Mouse (Mus musculus) spleen, postnatal 10 days (tissue): ENCODE data around the gene Gpr158.

ENCODE experiments used
- DNase-seq, 2 experiments: peaks; one replicate each; pipeline ENCODE4 v3.0.0; 2021 to 2022; ENCODE audit warnings: low spot score in 2 of 2

Gene Gpr158

GRCm38 (mm10) chr2:21632136-21632535, 264.8 kb downstream of the Gpr158 start:
- no peak for DNase-seq

GRCm38 (mm10) chr2:21665721-21666120, 298.4 kb downstream of the Gpr158 start:
- no peak for DNase-seq

GRCm38 (mm10) chr2:21676084-21676838, 308.9 kb downstream of the Gpr158 start:
- no peak for DNase-seq

GRCm38 (mm10) chr2:21676839-21677123, 309.4 kb downstream of the Gpr158 start:
- DNase-seq: no peak

GRCm38 (mm10) chr2:21680735-21681270, 313.5 kb downstream of the Gpr158 start:
- no peak for DNase-seq

GRCm38 (mm10) chr2:21684736-21685135, 317.4 kb downstream of the Gpr158 start:
- no peak for DNase-seq

- DNase-seq: no peak
Observed at GRCm38 (mm10) chr2:21693128-21693527, 325.8 kb downstream of the Gpr158 start.

- no peak for DNase-seq
Observed at GRCm38 (mm10) chr2:21693807-21694594, 326.7 kb downstream of the Gpr158 start.

GRCm38 (mm10) chr2:21728075-21728474, 360.7 kb downstream of the Gpr158 start:
- no peak for DNase-seq

- DNase-seq: no peak
Observed at GRCm38 (mm10) chr2:21783721-21784120, 416.4 kb downstream of the Gpr158 start.

- no peak for DNase-seq
Observed at GRCm38 (mm10) chr2:21793156-21793555, 425.8 kb downstream of the Gpr158 start.

GRCm38 (mm10) chr2:21799616-21800015, 432.3 kb downstream of the Gpr158 start:
- DNase-seq: no peak

- no peak for DNase-seq
Observed at GRCm38 (mm10) chr2:21800045-21800444, 432.7 kb downstream of the Gpr158 start.

GRCm38 (mm10) chr2:21808510-21808909, 441.2 kb downstream of the Gpr158 start:
- no peak for DNase-seq

- DNase-seq: no peak
Observed at GRCm38 (mm10) chr2:21810431-21810830, 443.1 kb downstream of the Gpr158 start.

GRCm38 (mm10) chr2:21864061-21864460, 496.7 kb downstream of the Gpr158 start:
- DNase-seq: no peak
